Mouse (Mus musculus): Measurements from ENCODE around the gene Adam15.

Gene Adam15

DNA sequence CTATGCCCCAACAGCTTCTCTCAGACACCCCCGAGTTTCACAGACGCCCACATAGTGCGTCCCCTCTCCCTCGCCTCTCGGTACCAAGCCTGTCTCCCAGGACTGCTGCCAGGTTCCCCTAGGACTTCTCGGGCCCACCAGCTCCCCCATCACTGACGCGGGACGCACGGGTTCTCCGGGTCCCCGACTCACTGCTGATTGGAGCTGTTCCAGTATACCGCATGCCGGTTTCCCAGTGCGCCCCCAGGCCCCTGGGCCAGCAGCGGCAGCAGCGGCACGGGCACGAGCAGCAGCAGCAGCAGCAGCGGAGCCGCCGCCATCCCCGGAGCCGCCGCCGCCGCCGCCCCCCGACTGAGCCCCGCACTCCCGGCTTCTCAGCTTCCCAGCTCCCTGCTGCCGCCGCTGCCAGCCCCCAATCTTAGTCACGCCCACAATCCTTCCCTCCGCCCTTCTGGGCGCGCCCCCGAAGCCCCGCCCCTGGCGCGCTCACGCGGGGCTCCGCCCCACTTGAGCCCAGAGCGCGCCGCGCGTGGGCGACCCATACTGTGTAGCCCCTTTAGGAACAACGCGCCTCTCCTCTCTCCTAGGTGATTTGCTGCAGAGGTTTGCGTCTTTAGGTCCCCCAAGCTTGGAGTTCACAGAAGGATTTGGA, 27.2 kb downstream of the Adam15 start, which contains the start of gene Efna3:
TSS of gene Efna3 (minus strand) at position 452 of the 652 bp plus-strand sequence.
- peak; percentile 80 for DNase-seq (ENCODE audit: low read depth, low spot score)

DNA sequence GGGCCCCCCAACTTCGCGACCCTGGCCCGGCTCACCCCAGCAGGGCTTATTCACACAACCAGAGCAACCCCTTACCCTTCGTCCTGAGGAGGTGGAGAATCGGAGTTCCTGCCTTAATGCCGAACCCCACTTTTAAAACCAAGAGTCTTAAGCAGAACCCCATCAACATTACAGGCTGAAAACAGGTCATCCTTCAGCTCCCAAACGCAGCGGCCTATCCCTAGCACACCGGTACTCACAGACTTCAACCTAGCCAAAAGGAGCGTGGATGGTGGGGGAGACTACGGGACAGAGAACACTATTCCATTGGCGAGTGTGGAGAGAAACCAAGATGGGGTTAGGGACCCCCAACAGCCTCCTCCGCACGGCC, 27.7 kb downstream of the Adam15 start:
- no peak for DNase-seq (ENCODE audit: low read depth, low spot score)

DNA sequence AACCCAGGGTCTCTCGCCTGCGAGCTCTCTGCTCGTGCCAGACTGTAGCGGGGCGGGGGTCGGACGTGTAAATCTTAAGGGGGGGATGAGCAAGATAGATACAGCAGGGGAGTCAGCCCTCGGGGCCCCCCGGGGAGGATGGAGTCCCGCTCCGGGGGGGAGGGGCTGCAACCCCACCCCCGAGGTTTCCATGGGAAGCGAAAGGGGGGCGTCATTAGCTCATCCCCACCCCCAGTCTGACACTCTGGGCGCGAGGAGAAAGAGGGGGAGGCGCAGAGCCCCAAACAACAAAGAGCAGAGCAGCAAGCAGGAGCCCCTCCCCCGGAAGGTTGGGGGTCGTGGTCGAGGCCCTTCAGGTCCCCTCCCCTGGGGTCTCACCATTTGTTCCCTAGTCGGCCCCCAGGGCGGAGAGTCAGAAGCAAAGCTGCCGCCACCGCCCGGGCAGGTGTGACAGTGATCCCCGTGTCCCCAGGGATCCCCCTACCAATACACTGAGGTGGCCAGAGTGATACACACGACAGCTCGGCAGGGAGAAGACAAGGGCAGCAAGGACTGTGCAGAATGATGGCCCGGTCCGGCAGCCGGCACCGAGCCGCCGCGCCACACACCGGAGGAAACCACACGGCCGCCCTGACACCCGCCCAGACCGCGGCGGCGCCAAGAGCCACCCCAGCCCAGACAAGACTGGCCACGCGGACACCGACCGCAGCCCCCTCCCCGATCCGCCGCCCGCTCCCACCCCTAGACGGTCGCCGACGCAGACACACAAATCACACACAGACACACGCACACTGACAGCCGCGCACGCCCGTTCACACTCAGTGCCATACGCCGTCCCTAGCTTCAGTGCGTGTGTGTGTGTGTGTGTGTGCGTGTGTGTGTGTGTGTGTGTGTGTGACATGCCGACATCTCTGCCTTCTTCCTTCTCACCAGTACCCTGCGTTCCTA, 28.3 kb downstream of the Adam15 start:
- no peak for DNase-seq (ENCODE audit: low read depth, low spot score)

DNA sequence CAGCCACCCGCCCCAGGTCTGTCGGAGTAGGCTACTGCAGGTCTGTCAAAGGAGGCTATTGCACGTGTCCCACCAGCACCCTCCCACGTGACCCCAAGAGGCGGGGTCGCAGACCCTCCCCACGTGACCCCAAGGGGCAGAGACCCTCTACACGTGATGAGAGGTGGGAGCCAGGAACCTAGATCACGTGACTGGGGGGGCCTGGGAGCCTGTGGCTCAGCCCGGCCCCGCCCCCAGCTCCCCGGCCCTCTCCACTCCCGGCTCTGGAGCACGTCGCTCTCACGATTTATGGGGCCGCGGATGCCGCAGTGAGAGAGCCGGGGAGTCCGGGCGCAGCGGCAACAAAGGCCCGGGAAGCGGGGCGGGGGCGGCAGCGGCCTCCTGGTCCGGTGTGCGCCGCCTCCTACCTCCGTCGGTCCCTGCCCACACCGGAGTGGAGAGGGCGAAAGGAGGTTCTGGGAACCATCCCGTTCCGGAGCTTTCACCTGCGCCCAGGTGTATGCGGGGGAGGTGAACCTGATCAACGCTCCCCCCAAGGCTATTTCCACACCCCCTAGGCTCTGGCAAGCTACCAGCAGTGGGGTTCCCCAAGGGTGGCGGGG, 29.1 kb downstream of the Adam15 start:
- DNase-seq (ENCODE audit: low read depth, low spot score) = peak; percentile 92

DNA sequence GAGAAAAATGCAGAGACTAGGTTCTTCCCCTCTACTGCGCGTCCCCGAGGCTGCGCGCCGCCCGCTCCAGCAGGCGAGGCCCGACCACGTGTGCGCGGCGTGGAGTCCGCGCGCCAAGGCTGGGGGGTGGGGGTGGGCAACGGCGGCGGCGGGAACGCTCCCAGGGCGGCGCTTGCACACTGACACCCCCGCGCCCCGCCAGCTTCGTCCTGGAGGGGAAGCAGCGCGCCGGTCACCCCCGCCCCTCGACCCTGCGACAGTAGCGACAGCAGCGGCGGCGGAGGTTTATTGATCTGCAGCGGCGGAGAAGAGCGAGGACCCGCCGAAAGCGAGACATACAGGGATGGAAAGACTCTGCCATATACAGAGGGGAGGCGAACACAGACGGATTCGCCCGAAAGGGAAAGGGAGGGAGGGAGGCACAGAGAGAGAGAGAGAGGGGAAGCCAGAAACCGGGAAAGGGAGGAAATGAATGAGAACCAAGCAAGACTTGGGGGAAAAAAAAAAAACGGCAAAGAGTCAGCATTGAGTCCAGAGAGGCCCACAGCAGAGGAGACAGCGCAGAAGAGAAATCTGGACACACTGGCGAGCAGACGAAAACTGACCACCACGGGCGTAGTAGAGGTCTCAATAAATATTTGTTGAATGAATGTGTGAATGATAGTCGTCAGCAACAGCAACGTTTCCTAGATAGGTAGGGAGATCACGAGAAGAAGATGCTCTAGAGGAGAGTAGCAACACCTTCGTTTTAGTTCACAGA, 30.0 kb downstream of the Adam15 start:
- no peak for DNase-seq (ENCODE audit: low read depth, low spot score)

DNA sequence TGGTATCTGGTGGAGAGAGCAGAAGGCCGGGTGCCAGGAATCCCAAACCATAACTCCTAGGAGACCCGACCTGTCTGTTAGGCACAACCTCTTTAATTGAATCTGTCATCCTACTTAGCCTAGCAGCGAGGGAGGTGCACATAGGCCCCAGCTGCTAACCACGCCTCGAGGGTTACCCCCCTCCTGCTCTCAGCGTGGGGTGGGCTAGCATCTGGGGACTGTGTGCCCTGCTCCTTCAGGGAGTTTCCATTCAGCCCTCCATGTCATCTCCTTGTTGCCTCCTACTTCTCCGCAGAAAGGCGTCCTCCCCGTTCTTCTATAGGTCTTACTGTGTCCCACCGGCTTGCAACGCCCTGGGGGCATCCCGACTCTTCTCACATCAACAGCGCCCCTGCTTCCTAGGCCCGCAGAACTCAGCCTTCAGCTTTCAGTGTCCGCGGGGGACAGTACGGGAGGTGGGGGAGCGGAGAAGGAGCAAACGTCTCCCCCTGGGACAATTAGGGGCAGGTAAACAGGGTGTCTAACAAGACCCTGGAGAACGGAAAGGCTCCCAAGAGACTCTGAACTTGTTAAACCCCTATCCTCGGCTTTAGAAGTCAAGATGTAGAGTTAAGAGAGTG, 30.7 kb downstream of the Adam15 start:
- no peak for DNase-seq (ENCODE audit: low read depth, low spot score)

DNA sequence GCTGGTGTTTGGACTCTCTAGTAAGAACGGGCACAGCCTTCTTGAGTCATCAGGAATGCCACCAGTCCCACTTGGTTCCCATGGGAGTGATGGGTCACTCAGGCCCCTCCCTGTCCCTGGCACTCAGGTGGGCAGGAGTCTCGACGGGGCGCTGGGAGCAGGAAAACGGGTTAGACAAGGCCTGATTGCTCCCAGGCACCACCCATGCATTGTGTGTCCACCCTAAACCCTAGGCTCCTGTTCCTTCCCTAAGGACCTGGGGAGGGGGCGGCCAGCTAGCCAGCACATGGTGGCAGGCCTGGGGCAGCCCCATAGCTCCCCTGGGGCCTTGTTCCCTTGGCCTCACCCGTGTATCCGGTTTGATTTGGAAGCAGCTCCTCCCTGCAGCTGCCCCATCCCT, 31.5 kb downstream of the Adam15 start:
- no peak for DNase-seq (ENCODE audit: low read depth, low spot score)

DNA sequence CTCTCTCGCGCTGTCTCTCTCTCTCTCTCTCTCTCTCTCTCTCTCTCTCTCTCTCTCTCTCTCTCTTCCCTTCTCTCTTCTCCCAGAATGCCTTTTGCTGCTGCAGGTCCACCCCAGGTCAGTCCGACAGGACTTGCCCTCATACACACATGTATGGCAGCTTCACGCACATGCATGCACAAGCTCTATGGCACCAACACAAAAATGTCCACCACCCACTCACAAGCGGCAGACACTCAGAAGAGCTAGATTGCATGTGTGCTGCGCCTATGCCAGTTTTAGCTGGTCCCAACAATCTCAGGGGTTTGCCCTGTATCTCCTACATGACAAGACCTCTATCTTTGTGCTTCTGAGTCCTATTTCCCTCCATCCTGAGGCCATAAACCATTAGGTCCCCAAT, 32.5 kb downstream of the Adam15 start:
- no peak for DNase-seq (ENCODE audit: low read depth, low spot score)

DNA sequence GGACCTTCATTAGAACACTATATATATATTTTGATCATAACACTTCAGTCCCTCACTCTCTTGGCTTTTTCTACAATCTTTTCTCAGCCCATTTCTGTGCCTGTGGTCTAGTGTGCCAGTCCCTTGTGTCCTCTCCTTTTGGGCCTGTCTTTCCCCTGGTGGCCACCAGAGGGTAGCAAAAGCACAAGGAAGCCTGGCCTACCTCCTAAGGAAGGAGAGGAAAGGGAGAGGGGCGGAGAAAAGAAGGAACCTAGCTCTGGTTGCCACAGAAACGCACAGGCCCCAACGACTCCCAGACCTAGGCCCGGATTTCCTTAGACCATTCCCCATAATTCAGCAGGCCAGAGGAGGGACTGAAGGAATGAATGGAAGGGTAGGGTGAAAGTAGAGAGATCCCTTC, 33.0 kb downstream of the Adam15 start:
- peak; percentile 91 for DNase-seq (ENCODE audit: low read depth, low spot score)

DNA sequence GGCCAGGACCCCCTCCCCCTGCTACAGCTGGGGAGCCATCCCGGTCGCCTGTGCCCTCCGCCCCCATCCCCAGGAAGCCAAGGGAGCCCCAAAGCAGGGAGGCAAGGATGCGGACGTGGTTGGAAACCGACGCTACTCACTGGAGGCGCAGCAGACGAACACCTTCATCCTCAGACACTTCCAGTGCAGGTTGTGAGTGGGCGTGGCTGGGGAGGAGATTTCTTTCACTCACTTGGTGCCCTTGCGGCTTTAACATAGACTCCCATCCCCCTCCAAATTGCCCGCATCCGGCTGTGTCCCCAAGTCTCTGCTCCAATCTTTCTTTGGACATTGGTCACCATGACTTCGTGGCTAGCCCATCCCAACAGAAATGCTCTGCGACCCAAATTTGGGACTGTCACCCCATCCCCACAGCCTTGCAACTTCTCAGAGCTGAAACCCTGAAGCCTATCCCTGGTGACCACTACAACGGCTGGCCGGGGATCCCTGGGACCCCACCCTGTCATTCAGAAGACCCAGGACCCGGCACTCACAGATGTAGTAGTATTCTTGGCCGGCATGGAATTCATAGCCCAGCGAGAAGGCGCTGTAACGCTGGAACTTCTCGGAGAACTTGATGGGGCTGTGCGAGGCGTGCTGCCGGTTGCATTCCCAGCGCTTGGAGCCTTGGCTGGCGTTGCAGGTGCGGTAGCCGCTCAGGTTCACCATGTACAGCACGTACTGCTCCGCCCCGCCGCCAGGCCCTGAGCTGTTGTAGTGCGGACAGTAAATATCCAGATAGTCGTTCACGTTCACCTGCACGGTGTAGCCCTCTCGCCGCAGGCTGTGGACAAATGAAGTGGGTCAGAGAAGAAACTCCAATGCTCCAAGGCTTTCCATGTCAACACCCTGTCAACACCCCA, 33.6 kb downstream of the Adam15 start:
- DNase-seq (ENCODE audit: low read depth, low spot score) = peak; percentile 80

DNA sequence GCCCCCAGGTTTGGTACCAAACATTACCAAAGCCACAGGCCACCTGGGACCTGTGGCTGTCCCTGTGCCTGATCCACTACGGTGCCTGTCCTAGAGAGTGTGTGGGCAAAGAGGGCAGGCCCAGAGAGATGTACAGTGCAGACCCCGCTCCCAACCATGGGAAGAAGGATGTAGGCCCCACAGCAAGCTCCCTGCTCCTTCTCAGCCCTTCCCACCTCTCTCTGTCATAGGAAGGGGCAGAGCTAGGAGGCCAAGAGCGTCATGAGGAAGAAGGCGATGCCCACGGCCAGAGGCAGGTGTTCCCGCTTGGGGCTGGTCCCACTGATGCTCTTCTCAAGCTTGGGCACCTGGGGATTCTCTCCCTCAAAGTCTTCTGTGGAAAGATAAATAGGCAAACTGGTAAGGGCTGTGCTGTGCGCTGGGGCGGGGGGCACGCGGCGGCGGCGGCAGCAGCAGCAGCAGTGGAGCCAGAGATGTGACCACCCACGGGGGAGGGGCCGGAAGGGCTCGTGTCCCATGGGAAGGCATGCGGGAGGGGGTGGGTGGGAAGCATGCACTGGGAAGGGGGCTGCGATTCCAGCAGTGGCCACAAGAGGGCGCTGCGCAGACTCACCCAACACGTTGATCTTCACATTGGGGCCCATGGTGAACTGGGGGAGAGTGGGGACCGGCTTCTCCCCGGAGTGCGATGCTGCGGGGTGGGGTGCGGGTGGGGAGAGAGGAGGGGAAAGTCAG, 34.4 kb downstream of the Adam15 start:
- peak; percentile 89 for DNase-seq (ENCODE audit: low read depth, low spot score)

DNA sequence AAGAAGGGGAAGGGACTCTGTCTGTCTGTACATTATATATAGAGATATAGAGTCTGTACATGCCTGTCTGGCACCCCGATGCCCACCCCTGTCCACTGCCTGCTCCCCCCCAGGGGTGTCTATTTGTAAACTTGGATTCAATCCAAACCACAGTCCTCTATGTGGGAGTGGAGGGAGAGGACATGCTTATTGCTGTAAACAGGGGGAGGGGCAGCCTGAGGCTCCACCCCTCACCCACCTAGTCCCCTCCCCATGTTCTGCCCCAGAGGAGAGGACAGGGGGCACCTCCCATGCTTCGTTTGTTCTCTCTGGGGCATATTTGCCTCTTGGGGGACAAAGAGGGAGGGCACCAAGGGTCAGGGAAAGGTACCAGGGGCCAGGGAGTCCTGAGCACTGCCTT, 35.0 kb downstream of the Adam15 start:
- DNase-seq (ENCODE audit: low read depth, low spot score) = no peak

DNA sequence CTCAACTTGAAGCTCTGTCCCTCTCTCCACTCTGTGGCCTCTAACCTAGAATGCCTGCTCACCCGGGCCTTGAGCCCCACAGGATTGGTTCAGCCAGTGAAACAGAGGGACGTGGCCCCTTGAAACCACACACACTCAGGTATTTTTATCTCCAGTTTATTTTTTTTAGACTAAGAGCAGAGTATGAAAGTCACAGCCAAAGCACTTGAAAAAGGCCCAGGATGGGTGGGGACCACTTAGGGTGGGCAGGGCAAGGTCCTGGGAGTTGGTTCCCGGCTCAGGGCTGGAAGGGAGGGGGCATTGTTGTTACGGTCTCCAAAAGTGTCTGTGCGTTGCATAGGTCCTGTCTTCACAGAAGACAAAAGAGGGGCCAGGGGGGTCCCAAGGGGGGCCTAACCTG, 35.5 kb downstream of the Adam15 start:
- no peak for DNase-seq (ENCODE audit: low read depth, low spot score)

DNA sequence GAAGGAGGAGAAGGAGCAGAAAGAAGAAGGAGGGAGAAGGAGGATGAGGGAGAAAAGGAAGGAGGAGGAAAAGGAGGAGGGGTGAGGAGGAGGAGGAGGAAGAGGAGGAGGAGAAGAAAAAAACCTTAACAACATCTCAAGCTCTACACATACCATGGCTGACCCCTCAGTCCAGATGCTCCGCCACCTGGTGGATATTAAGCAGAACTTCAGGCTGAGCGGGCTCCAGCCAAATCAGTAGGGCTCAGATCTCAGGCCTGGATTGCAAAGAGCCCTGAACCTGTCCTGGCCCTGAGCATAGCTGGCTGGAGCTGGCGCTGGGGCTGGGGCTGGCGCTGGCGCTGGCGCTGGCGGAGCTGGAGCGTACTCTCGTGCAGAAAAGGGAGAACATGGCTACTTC, 41.7 kb downstream of the Adam15 start:
- DNase-seq (ENCODE audit: low read depth, low spot score) = peak; percentile 91

DNA sequence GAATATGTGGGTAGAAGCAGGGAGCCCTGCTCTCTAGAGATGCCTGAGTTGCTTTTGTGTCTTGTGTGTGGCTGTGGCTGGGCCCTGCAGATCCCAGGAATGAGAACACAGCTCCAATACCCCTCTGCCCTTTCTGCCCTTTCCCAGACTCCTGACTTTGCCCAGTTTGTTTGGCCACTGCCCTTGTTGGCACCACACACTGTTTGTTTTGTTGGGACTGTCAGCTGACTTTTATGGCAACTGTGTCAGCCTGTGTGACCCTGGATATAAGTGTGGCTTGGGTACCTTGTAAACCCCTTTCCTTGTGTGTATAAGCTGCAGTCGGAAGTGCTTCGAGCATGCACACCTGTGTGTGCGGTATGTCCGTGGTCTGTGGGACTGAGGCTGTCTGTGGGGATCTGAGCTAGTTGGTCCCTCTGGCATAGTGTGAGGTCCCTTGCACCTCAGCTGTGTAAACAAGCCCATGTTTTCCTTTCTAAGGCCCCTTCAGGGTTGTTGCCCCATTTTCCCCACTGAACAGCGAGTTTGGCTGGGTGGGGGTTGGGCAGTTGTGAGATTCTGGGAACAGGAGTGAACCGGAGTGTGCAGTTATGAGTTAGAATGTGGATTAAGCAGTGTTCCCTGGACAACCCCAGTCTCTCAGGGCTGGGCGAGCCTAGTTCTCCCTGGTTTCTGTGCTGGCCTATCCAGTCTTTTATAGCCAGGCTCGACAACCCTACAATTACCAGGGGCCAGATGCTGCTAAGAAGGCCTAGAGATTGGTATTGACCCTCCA, 44.1 kb downstream of the Adam15 start:
- no peak for DNase-seq (ENCODE audit: low read depth, low spot score)

DNA sequence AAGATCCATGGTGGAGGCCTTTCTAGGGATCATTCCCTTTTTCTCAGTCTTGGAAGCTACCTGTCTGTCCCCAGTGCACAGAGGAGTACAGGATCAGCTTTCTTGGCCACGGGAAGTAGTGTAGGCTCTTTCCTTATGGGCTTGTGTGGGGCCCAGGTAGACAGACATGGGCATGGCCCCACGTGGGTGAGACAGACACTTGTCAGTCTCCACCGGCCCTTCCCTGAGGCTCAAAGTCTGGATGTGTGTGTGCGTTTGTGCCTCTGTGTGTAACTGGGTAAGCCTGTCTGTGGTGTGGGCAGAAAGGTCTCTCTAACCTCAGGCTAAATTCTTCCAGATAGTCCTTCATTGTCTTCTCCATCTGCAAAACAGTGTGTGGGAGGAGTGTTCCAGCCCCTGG, 44.7 kb downstream of the Adam15 start:
- DNase-seq (ENCODE audit: low read depth, low spot score) = no peak

DNA sequence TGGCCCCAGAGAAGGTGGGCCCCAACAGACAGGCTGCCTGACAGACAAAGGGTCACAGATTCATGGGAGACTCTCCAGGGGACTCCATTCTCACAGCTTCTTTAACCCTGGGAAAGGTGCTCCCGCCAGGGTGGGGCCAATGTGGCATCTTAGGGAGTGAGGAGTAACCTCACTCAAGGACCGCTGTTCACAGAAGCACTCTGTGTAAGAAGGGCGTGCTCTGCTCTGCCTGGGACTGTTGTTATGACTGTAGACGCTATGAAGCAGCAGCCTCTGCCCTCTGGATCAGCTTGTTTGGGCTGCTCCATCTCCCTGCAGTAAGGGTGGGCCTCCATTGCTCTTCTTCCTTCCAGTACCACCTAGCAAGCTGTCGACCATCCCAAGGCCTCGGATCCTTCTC, 45.4 kb downstream of the Adam15 start:
- no peak for DNase-seq (ENCODE audit: low read depth, low spot score)

DNA sequence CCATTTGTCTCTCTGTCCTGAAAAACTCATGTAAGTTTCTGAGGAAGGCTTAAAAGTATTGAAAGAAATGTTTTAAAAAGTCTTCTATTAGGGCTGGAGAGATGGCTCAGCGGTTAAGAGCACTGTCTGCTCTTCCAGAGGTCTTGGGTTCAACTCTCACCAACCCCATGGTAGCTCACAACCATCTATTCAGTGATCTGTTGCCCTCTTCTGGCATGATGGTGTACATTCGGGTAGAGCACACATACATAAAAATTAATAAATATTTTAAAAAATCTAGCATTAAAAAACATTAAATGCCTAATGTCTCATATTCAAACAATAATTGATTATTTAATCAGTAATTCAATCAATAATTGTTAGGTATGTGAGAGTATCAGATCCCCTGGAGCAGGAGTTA, 49.3 kb downstream of the Adam15 start:
- DNase-seq (ENCODE audit: low read depth, low spot score) = no peak

DNA sequence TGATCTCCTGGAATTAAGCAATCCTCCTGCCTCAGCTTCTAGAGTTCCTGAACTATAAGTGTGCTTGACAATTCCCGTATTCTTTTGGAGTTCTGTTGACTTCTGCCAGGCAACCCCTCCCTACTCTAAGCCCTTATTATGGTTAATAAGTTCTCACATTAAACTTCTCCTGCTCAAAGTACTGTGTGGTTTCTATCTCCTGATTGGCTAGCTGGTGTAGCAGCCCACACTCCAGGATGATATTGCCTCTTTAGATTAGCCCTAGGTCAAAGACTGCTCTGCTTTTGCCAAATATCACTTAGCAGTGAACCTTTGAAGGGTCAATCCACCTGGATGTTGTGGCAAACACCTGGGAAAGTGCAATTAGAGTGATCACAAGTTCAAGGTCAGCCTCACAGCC, 49.7 kb downstream of the Adam15 start:
- no peak for DNase-seq (ENCODE audit: low read depth, low spot score)

Measured in ES-CJ7 (cell line).